Mouse (Mus musculus): ENCODE measurements around the gene Tmem183a.

DNA sequence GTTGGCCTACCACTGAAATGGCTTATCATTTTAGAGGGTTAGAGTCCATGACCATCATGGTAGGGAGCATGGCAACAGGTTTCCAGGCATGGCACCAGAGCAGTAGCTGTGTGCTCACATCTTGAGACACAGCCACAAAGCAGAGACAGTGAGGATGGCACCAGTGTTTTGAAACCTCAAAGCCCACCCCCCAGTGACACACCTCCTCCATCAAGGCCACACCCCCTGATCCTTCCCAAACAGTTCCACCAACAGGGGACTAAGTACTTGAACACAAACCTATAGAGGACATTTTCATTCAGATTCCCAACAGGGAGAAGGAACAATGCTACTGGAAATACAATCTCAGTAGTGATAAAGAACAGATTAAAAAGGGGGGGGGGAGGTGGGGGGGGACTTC, 23.4 kb upstream of the Tmem183a start:
- TF ChIP-seq MYOD1 (IDR thresholded peaks at IDR 0.05; ENCODE audit: control insufficient read depth in 1 of 3, insufficient read length in 2 of 3, low read depth in 2 of 3) = no peak
- TF ChIP-seq MYOG (IDR thresholded peaks at IDR 0.05; ENCODE audit: control insufficient read depth in 1 of 3, insufficient read depth in 1 of 3, insufficient read length in 2 of 3, low read depth in 2 of 3) = no peak
- no peak for TF ChIP-seq USF1 (IDR thresholded peaks at IDR 0.05; ENCODE audit: low read depth)
- no peak for TF ChIP-seq POLR2A (IDR thresholded peaks at IDR 0.05; ENCODE audit: insufficient read length, low read depth)
